Mouse (Mus musculus) forebrain, embryonic 11.5 days (tissue): ENCODE results near the gene Gm10406. TPM values are rescaled to one million over a fixed set of nuclear protein-coding genes. Genes with fewer than 3 reads are reported as not detected.
"Not testable (repeated sequence)": the region's sequence is repeated elsewhere in the genome, so short reads cannot be mapped to it uniquely, and the experiment has no call there.

ENCODE experiments used
- ATAC-seq: fragments of 200-750 bp; cut with Nextera tagmentation; replicated peaks from 2 replicates; pipeline ENCODE4 v1.8.0; 2017; ENCODE audit warnings: moderate TSS enrichment; ENCODE audit not compliant: low FRiP score
- DNase-seq: peaks from one replicate; pipeline ENCODE4 v3.0.0-alpha.2; 2017; ENCODE audit warnings: low spot score
- H3K27ac ChIP-seq: fragments of 300-500 bp; sonication (generic); 2 replicates; pipeline ENCODE4 v1.5.1; 2014; ENCODE audit warnings: low read depth, low read length
- H3K27me3 ChIP-seq: fragments of 300-500 bp; sonication (generic); 2 replicates; pipeline ENCODE4 v1.6.1; 2014; ENCODE audit warnings: mild to moderate bottlenecking, low read length, mixed read lengths; ENCODE audit not compliant: control insufficient read depth, insufficient read depth
- H3K36me3 ChIP-seq: fragments of 300-500 bp; sonication (generic); 2 replicates; pipeline ENCODE4 v1.6.1; 2014; ENCODE audit warnings: mild to moderate bottlenecking, low read length, moderate library complexity, mixed read lengths; ENCODE audit not compliant: control insufficient read depth, insufficient read depth
- H3K4me1 ChIP-seq: fragments of 300-500 bp; sonication (generic); replicated peaks from 2 replicates; pipeline ENCODE4 v1.6.1; 2014; ENCODE audit warnings: low read length, mixed read lengths; ENCODE audit not compliant: control insufficient read depth, insufficient read depth
- H3K4me2 ChIP-seq: fragments of 300-500 bp; sonication (generic); 2 replicates; pipeline ENCODE4 v1.6.1; 2014; ENCODE audit warnings: low read depth, mild to moderate bottlenecking, low read length, moderate library complexity, mixed read lengths; ENCODE audit not compliant: severe bottlenecking
- H3K4me3 ChIP-seq: fragments of 300-500 bp; sonication (generic); 2 replicates; pipeline ENCODE4 v1.5.1; 2014; ENCODE audit warnings: low read depth, low read length
- H3K9ac ChIP-seq: fragments of 300-500 bp; sonication (generic); 2 replicates; pipeline ENCODE4 v1.6.1; 2014; ENCODE audit warnings: low read length
- H3K9me3 ChIP-seq: fragments of 300-500 bp; sonication (generic); 2 replicates; pipeline ENCODE4 v1.6.1; 2016; ENCODE audit warnings: low read length, mixed read lengths; ENCODE audit not compliant: control insufficient read depth
- WGBS: fragments of 180-500 bp; shearing (Covaris S2); extraction: QIAGEN DNeasy Blood & Tissue Kit; methylation state at CpG from one replicate; pipeline ENCODE4 v1.1.7; 2014; 5-methylcytosine and 5-hydroxymethylcytosine counted together
- polyA plus RNA-seq: library from polyadenylated mRNA; unstranded; fragments of >200 nt; fragmentation: Nextera tagmentation; extraction: Ambion mirVana; gene quantifications from 2 replicates; pipeline ENCODE4 v1.2.1, GENCODE M21; 2014

Gm10406 gene
- 0.88 and 1.4 TPM in 2 replicates for polyA plus RNA-seq

- H3K36me3 ChIP-seq, H3K27ac ChIP-seq, ATAC-seq, H3K9me3 ChIP-seq, H3K4me1 ChIP-seq, H3K27me3 ChIP-seq: not testable (repeated sequence)
- peak; percentile 59 for DNase-seq
- Histone ChIP-seq H3K4me3 (peak within 1 kb of the TSS; percentile 38), H3K4me2 (peak within 1 kb of the TSS; percentile 68), H3K9ac (peak within 1 kb of the TSS; percentile 66)
- under 1% methylated on average over 42 of the region's 70 CpGs for WGBS
Measured at GRCm38 (mm10) chr14:7026781-7027749, at the start of gene Gm10406. Gene Gm10406 (minus strand): TSS chr14:7027449.

DNA sequence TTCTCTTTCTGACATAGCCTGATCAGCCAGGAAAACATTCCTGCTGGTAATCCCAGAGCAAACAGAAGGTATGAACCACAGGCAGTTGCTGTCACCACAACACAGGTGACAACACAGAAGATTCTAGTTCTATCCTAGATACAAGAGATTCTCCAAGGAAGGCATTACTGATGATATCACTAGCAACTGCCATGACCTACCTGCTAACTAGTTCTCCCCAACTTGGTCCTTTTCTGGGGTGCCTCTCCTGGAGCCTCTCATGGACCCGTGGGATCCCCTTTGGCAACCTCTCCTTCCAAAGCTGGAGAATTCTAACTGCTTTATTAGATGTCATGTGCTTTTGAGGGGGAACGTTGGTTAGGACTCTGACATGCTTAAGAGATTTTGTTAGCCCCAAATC, 17.6 kb upstream of the Gm10406 start, which contains the start of gene Gm3685:
Gene Gm3685, minus strand, starts transcription at position 101 of the 400 bp plus-strand sequence.
- H3K36me3 ChIP-seq, H3K4me1 ChIP-seq, DNase-seq, ATAC-seq, H3K27me3 ChIP-seq, H3K4me3 ChIP-seq, H3K9ac ChIP-seq, H3K9me3 ChIP-seq, H3K27ac ChIP-seq, H3K4me2 ChIP-seq: not testable (repeated sequence)
- WGBS, result no CpG with 5 or more reads among the region's 2 CpGs

DNA sequence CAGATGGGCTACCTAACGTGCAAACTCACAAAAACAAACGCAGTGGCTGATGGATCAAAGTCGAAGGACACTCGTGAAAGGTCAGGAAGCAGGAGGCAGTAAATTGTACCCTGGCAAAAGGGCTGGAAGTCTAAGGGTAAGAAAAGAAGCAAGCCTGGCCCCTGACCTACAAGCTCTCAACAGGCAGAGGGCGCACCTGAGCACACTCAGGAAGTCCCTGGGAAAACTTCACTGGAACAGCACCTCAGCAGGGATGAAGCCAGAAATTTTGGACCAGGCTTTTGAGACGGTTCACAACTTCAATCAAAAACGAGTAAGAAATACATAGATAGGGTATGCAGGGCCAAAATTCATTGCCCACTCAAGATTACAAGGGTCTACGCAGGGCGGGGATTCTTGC, 975 bp downstream of the Gm10406 start:
- not testable (repeated sequence) for H3K9ac ChIP-seq, H3K4me2 ChIP-seq, H3K4me3 ChIP-seq, H3K36me3 ChIP-seq, H3K4me1 ChIP-seq, H3K27ac ChIP-seq, H3K27me3 ChIP-seq, H3K9me3 ChIP-seq, DNase-seq, ATAC-seq
- 1% methylated on average over 8 of the region's 9 CpGs for WGBS

DNA sequence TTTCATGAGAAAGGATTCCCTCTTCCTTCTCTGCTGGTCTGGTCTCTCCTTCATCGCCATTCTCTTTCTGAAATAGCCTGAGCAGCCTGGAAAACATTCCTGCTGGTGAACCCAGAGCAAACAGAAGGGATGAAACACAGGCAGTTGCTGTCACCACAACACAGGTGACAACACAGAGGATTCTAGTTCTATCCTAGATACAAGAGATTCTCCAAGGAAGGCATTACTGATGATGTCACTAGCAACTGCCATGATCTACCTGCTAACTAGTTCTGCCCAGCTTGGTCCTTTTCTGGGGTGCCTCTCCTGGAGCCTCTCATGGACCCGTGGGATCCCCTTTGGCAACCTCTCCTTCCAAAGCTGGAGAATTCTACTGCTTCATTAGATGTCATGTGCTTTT, 53.5 kb downstream of the Gm10406 start, which contains the start of gene Gm6356:
Gene Gm6356, minus strand, starts transcription at position 101 of the 400 bp plus-strand sequence.
- H3K4me2 ChIP-seq, DNase-seq, ATAC-seq, H3K36me3 ChIP-seq, H3K27ac ChIP-seq, H3K9me3 ChIP-seq, H3K4me3 ChIP-seq, H3K9ac ChIP-seq, H3K27me3 ChIP-seq, H3K4me1 ChIP-seq: not testable (repeated sequence)
- 53% methylated on average over 1 of the region's 2 CpGs for WGBS

Other genes starting within 250 kb of the Gm10406 start
- not detected in 2 replicates for gene Gm3642, start 187.1 kb downstream of the Gm10406 start, polyA plus RNA-seq
- 1.3 and 1.4 TPM in 2 replicates for gene Gm3667, start 137.5 kb downstream of the Gm10406 start, polyA plus RNA-seq
- not detected in 2 replicates for gene Gm6356, start 53.6 kb downstream of the Gm10406 start, polyA plus RNA-seq
- gene Gm3685, start 17.5 kb upstream of the Gm10406 start, polyA plus RNA-seq, result not detected in 2 replicates
- gene Gm3696, start 73.2 kb upstream of the Gm10406 start, polyA plus RNA-seq, result 2.7 and 3.3 TPM in 2 replicates
- not detected in 2 replicates for gene Gm6676, start 98.0 kb upstream of the Gm10406 start, polyA plus RNA-seq
- gene Gm3512, start 147.1 kb upstream of the Gm10406 start, polyA plus RNA-seq, result 4.1 and 4.4 TPM in 2 replicates
- not detected in 2 replicates for gene Gm16434, start 167.1 kb upstream of the Gm10406 start, polyA plus RNA-seq
- not detected in 2 replicates for gene Gm3727, start 237.3 kb upstream of the Gm10406 start, polyA plus RNA-seq